Mouse (Mus musculus): ENCODE measurements at regions not wholly inside any gene's neighbourhood (a gene's known extent, or its start where the extent isn't known, plus 50 kb on each side); places are given as distances from the start of the nearest gene placed in this dataset.

DNA sequence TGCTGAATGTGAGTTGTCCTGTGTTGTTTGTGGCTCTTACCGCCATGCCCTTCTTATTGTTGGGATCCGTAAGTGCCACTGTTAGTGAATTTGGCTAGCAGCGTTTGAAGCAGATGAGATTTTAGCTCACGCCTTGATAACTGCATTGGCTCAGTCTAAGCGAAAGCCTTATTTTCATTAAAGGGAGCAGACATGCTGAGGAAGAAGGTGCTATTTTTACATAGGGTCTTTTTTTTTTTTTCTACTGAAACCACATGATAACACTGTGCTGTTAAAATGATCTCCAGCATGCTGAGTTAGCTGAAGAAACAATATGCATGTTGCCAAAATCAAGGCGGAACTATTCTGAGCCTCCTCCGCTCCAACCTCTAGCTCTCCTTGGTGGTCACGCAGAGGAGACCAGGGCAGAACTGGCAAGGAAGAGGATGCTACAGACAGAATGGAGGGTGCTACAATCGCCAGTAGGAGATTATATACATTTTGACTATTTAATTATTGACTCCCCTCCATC lies 111.2 kb upstream of the Jade1 start:
- no peak for TF ChIP-seq GATA4 (IDR thresholded peaks at IDR 0.05; ENCODE audit: insufficient replicate concordance, low read length)

DNA sequence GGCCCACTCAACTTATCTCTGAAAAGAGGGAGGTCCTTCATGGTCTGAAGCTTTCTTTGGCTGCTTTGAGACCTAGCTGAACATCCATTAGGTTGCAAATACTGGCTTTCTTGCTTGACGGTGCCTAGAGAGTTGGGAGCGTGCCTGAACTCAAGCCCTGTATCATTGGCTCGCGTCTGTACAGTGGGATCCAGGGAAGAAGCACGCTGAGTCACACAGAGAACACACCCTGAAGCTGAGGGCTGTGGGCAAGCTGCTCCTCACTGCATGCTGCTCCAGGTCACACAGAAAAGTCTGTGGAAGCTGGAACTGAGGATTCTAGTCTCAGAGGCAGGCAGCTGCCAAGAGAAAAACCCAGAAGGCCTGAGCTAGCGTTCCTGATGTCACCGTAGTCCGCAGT lies 119.3 kb upstream of the Jade1 start:
- no peak for TF ChIP-seq GATA4 (IDR thresholded peaks at IDR 0.05; ENCODE audit: insufficient replicate concordance, low read length)

DNA sequence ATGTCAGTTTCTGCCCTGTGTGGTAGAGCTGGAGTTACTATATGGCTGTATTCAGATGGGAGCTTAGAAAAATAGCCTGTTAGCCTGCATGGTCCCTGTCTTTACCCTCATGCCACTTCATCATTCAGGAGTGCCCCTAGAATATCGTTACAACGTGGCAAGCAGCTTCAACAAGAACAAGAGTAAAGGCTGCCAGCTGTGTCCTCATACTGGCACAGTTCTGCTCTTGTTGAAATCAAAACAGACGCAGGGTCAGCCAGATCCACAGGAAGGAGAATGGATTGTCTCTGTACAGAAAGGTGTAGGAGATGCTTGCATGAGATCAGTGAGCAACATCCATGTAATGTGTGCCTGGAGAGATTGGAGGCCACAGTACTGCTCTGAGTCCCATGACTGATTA lies 122.4 kb upstream of the Jade1 start:
- TF ChIP-seq GATA4 (IDR thresholded peaks at IDR 0.05; ENCODE audit: insufficient replicate concordance, low read length), result no peak

DNA sequence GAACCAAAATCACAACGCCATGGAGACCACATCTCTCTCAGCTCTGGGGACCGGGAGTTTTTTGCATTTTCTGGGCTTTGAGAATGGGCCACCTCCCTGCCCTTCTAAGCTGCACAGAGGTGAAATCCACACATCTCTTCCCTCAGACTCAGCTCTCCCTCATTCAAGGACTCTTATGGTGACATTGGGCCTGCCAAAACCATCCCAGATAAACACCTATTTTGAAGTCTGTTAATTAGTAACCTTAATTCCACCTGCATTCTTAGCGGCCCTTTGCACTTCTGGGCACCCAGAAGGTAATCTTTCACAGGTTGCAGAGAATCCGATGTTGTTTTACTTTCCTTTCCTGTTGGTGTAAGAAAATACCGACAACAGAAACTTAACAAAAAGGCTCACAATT lies 123.2 kb upstream of the Jade1 start:
- TF ChIP-seq GATA4 (IDR thresholded peaks at IDR 0.05; ENCODE audit: insufficient replicate concordance, low read length), result no peak

DNA sequence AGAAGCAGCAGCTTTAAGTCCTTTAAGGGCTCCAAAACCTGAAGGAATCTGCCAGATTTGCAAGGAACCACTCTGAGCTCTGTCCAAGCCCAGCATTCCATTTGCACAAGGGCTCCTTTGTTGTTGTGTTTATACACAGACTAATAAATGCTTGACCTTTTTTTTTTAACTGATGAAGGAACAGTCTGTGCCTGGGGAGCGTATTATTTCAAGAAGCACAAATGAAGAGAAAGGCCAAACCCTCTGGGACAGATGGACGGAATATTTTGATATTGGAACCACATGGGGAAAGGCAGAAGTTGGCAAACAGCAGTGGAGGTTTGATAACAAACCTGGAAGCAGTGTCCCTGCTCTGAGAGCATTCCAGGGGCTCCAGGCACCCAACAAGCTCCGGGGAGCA lies 125.3 kb upstream of the Jade1 start:
- TF ChIP-seq GATA4 (IDR thresholded peaks at IDR 0.05; ENCODE audit: insufficient replicate concordance, low read length), result no peak

DNA sequence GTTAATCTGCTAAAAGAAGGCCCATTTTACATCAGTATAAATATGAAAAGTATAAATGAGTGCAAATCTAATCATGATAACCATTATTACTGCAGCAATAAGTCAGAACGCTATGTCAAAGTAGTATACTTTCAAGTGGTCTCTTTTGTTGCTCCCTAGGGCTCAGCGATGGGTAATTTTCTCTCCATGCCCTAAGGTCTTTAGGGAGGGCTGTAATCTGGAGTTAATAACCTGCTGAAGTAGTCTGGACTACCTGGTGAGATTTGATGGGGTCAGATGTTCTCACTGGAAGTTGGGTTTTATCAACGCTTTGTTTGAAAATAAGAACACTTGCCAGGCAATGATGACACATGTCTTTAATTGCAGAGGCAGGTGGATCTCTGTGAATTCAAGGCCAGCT lies 128.6 kb upstream of the Jade1 start:
- no peak for TF ChIP-seq GATA4 (IDR thresholded peaks at IDR 0.05; ENCODE audit: insufficient replicate concordance, low read length)

DNA sequence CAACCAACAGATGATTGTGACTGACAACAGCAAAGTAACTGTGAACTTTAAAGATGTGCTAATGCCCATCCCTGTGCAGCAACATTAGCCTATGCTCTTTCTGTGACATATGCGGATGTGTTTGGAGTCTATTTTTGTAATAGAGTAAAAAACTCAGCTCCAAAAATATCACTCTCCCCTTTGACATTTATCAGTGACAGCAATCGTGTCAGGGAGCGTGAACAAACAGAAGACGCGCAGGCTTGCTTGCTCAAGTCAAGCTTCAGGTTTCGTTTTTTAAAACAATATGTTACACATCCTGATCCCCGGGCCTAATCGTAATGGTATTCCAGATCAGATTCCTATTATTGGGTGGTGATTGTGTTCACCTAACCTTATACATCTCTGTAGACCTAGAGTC lies 129.7 kb upstream of the Jade1 start:
- no peak for TF ChIP-seq GATA4 (IDR thresholded peaks at IDR 0.05; ENCODE audit: insufficient replicate concordance, low read length)

DNA sequence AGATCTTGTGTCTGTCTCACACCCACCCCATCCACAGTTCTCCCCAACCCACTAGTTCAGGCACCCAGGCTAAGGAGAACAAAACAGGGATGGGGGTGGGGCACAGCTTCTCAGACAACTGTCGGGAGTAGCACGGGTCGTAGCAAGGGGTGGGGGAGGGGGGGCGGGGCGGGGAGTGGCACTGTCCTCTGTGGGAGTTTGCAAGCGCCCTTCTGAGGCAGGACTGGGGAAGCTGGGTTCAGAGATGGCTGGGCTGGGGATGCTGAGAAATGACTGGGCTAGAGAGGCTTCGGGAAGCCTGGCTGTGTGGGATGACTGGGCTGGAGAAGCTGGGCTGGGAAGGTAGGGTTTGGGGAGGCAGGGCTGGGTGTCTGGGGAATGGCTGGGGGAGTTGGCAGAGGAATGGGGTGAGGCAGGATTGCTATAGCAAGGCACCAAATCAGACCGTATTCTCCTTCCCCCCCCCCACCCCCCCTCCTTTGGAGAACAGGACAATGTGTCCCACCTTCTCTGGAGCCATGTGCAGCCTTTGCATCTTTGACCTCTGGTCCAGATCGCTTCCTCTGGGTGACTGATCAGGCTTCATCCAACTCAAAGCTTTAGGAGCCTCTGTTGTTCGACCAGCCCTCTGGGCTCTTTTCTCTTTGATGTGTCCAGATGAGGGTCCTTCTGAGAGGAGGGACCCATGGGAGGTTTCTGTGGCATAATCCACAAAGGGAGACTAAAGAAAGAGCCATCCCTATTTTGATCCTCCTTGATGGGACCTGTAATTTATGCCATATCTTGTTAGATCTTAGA lies 131.2 kb upstream of the Jade1 start:
- TF ChIP-seq GATA4 (IDR thresholded peaks at IDR 0.05; ENCODE audit: insufficient replicate concordance, low read length), result no peak

DNA sequence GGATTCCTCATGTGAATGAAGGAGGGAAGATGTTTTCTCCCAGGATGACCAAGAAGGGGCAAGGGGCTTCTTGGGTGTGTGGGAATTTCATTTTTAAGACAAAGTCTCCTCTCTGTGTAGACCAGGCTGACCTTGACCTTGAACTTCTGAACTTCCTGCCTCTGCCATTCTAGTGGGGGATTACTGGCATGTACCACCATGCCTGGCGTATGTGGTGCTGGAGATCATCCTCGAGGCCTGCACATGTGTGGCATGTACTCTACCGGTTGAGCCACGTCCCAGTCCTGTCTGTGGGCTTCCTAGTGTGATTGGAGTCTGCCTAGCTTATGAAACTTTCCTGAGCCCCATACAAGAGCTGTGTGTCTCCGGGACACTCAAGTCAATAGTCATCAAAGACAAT lies 131.9 kb upstream of the Jade1 start:
- no peak for TF ChIP-seq GATA4 (IDR thresholded peaks at IDR 0.05; ENCODE audit: insufficient replicate concordance, low read length)

DNA sequence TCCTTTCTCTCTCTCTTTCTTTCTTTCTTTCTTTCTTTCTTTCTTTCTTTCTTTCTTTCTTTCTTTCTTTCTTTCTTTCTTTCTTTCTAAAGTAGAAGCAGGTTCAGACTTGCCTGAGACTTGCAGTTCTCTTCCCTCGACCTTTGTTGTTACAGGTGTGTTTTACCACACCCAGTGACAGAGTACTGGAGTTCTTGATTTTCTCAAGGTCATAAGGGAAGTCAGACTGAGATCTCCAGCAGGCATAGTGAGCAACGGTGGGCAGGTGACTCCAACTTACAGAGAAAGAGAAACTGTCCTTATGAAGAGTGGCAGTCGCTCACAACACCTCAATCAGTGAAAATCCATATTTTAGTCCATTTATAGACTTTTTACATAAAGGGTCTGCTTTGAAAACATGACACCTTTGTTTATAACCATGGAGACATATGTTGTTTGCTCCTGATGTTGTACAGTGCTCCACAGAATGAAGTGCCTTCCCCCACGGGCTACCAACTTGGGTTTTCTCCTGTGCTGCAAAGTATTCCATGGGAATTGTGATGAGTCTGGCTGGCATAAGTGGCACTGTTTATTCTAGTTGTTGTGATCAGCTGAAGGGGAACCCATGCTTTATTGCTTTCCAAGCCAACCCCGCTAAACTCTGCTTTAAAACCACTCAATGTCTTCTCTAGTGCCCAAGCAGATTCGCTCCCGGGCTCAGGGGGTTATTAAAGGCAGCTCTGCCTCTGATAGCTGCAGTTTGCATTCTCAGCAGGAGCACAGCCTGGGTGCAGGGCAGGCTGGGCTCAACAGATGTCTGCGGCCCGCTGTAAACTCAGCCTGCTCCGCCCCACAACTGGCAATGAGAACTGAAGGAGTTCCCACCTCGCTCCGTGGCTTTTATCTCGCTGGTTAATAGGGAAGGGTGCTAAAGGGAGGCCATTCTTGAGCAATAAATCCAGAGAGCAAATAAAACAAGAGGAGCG lies 132.6 kb upstream of the Jade1 start:
- no peak for TF ChIP-seq GATA4 (IDR thresholded peaks at IDR 0.05; ENCODE audit: insufficient replicate concordance, low read length)

DNA sequence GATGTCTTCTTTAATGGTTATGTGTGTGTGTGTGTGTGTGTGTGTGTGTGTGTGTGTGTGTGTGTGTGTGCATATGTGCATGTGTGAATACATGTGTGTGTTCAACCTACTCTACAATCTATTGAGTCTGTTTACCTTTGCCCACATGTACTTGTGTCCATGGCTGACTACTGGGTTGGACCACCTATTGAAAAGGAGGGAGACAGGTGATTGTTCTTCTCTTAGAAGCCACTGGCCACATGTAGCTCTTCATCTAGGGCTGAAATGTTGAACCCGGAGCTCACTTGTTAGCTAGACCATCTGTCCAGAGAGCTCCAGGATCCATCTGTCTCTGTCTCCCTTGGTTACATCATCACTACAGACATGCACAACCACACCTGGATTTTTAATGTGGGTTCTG lies 141.8 kb upstream of the Jade1 start:
- TF ChIP-seq GATA4 (IDR thresholded peaks at IDR 0.05; ENCODE audit: insufficient replicate concordance, low read length), result no peak

DNA sequence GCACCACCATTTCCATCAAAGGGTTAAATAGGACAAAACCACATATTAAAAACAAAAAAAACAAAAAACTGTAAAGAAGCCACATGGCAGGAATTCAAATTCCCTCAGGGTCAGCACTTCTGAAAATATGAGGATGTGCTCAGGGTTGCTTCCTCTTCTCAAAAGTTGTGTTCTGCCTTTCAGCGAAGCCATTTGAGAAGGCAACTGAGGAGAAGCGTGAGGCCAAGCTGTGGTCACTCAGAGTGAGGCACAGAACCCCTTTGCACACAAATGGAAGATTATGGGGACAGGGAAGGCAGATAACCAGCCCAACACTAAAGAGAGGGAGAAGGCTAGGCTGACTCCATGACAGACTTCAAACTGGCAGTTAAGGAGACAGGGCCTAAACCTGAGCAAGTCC lies 142.8 kb upstream of the Jade1 start:
- TF ChIP-seq GATA4 (IDR thresholded peaks at IDR 0.05; ENCODE audit: insufficient replicate concordance, low read length), result no peak

DNA sequence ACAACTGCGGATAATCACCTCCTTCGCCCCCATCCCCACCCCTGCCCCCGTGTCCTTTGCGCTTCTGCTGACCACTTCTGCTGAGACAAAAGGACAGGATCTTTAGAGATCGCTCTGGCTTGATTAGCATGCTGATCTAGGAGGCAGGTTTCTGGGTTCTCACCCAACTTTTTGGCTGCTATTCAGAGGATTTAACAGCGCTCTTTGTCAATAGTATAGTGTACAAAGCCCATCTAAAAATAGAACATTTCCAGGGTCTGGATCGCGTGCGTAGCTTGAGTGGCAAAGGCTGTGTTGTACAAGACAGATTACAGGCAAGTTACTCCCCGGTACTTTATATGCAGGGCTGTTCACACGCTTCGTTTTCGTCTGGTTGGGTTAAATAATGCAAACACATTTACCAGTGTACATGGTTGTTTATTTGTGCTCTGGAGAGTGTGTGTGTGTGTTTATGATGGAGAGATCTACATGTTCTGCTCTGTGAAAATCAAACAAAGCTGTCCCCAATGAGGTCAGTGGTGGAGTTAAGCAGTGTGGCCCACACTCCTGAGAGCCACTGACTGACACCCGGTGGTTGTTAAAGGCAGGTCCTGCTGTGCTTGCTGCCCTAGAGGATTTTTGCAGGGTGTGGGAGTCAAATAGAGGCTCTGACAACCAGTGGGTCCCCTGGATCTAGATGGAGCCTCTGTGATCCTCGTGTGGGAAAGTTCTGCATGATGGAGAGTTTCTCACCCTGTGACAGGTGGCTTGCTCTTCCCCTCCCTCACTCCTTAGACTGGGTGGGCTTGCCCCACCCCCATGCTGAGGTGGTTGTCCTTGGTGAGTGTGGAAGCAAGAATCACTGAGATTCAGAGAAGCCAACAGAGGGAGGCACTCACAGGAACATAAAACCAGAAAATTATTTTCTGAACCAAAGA lies 146.5 kb upstream of the Jade1 start:
- TF ChIP-seq GATA4 (IDR thresholded peaks at IDR 0.05; ENCODE audit: insufficient replicate concordance, low read length), result no peak

DNA sequence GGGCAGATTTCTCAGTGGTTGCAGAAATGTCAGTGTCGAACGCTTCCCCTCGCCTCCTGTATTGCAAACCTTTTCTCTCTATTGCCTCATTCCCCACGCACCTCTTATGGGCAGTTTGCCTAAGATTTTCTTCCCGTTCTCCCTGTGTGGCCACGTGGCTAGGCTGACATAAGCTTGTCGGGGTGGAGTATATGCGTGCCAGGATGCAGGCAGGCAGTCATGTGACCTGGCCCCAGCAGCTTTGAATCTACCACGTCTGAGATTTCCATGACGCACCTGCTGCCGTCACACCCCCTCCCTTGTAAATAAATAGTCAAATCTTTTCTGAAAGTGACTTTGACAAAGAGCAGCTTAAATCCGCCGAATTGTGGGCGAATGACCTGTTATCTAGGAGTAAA lies 147.1 kb upstream of the Jade1 start:
- no peak for TF ChIP-seq GATA4 (IDR thresholded peaks at IDR 0.05; ENCODE audit: insufficient replicate concordance, low read length)

DNA sequence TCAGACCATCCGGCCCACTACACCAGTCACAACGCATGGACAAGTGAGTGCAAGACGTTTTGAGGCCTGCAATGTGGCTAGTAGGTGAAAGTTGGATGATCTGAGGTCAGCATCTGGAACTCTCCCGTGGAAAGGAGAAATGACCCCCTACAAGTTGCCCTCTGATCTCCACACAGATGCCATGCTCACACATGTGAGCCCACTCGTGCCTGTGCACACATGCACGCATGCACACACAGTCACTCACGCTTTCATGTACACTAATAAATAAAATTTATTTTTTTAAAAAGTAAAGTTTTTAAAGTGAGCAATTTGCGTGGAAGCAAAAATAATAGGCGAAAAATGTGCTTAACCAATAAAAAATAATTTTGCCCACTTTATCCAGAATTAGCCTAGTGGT lies 147.5 kb upstream of the Jade1 start:
- TF ChIP-seq GATA4 (IDR thresholded peaks at IDR 0.05; ENCODE audit: insufficient replicate concordance, low read length), result no peak
